Mouse (Mus musculus): Measurements from ENCODE around the gene Tmem126a. TPM values are rescaled to one million over a fixed set of nuclear protein-coding genes. Genes with fewer than 3 reads are reported as not detected.
A peak's percentile ranks its signal among the peaks of the same experiment; 100 is the strongest.

Gene Tmem126a
- polyA plus RNA-seq, 1 experiment from 2014 or later: 80.0 TPM

GRCm38 (mm10) chr7:90443101-90444091, 13.6 kb downstream of the Tmem126a start:
- peak overlapping the region; percentile 98 for H3K27ac ChIP-seq
- peak overlapping the region; percentile 95 for H3K4me3 ChIP-seq
- WGBS: under 1% methylated on average over 123 of the region's 123 CpGs
- peak overlapping the region; percentile 68 for H3K4me2 ChIP-seq
- no peaks in the 10 kb centered on the region for H3K36me3 ChIP-seq
- H3K9ac ChIP-seq: peak overlapping the region; percentile 100
- no peaks in the 10 kb centered on the region for H3K9me3 ChIP-seq
- no peaks in the 10 kb centered on the region for H3K4me1 ChIP-seq
- H3K27me3 ChIP-seq: no peaks in the 10 kb centered on the region
- ATAC-seq (ENCODE audit: insufficient number of reproducible peaks, low FRiP score, low TSS enrichment, low read depth): peak; percentile 69; the same call in 1 of the 2 replicates

DNA sequence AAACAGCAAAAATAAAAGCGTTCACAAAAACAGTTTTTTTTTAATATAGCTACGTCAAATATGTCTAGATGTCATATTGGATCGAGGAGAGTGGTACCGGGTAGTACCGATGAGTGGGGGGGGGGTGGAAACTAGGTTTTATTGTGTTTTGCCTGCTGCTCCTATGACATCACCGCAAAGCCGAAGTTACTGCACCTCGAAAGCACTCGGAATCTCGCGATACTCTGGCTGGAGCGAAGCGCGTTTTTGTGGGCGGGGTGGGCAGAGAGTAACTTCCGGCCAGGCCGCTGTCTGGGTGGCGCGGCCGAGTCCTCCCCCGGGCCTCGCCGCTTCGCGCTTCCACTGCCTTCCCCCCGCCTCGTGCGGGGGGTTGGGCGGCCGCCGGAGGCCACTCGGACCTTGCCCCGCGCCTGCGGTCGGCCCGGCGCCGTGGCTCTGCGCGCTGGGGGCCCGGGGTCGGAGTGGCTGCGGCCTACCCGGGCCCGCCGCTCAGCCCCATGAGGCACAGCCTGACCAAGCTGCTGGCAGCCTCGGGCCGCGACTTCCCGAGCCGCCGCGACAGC, 14.4 kb downstream of the Tmem126a start, which contains the start of gene Crebzf:
Gene Crebzf (plus strand): TSS at position 212 of the 563 bp plus-strand sequence.
- Histone ChIP-seq H3K4me3 (peak within 1 kb of the TSS; percentile 95), H3K4me1 (no peaks in the 10 kb centered on the region), H3K27me3 (no peaks in the 10 kb centered on the region), H3K27ac (peak within 1 kb of the TSS; percentile 98), H3K36me3 (no peaks in the 10 kb centered on the region), H3K9ac (peak within 1 kb of the TSS; percentile 100), H3K9me3 (no peaks in the 10 kb centered on the region), H3K4me2 (peak within 1 kb of the TSS; percentile 68)
- under 1% methylated on average over 54 of the region's 54 CpGs for WGBS
- ATAC-seq (ENCODE audit: insufficient number of reproducible peaks, low FRiP score, low TSS enrichment, low read depth): peak; percentile 95

DNA sequence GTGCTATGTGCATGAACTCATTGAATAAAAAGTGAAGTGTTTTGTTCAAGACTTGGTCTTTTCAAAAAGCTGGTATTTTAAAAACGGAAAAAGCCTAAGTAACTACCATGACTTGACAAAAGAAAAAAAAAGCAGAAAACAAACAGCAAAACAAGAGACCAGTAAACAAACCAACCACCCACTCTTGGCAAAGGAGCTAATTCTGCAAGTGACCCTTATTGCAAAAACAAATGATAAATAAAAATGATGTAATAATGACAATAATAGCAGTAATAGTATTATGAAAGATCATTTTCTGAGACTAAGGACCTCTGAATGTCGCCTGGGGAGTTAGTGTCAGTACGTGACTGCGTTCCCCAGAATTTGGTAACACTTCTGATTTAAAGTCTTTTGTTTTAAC, 15.0 kb downstream of the Tmem126a start:
- H3K27me3 ChIP-seq: no peaks in the 10 kb centered on the region
- H3K27ac ChIP-seq: peak overlapping the region; percentile 77
- no peaks in the 10 kb centered on the region for H3K9me3 ChIP-seq
- H3K4me3 ChIP-seq: peak overlapping the region; percentile 95
- 11% methylated on average over 4 of the region's 4 CpGs for WGBS
- H3K4me2 ChIP-seq: peak overlapping the region; percentile 68
- no peaks in the 10 kb centered on the region for H3K36me3 ChIP-seq
- no peak for ATAC-seq (ENCODE audit: insufficient number of reproducible peaks, low FRiP score, low TSS enrichment, low read depth)
- H3K4me1 ChIP-seq: no peaks in the 10 kb centered on the region
- H3K9ac ChIP-seq: peak overlapping the region; percentile 100

- Histone ChIP-seq H3K9ac (no peak overlapping the region), H3K4me3 (no peak overlapping the region), H3K9me3 (no peaks in the 10 kb centered on the region), H3K27me3 (no peaks in the 10 kb centered on the region), H3K4me2 (no peak overlapping the region), H3K4me1 (no peaks in the 10 kb centered on the region), H3K36me3 (no peaks in the 10 kb centered on the region), H3K27ac (no peak overlapping the region)
- WGBS: 88% methylated on average over 4 of the region's 4 CpGs
- no peak for ATAC-seq (ENCODE audit: insufficient number of reproducible peaks, low FRiP score, low TSS enrichment, low read depth)
Measured at GRCm38 (mm10) chr7:90440044-90440443, 17.0 kb downstream of the Tmem126a start.

DNA sequence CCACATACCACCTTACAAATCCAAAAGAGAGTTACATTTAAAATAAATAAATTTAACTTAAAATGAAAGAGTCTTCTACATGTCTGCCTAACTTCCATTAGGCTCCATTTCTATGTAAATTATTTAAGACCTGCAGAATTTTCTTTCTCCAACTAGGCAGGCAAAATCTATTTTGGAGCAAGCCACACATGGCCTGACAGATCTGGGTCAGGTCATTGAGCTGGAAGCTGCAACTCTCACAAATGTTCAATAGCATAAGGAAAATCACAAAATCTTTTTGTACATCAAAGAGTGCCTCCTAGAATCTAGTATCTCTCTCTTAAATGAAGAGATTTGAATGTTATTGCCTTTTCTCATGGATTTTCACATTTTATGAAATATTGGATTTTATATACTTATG, 24.8 kb downstream of the Tmem126a start:
- Histone ChIP-seq H3K4me1 (no peaks in the 10 kb centered on the region), H3K9ac (no peak overlapping the region)
- no peak for ATAC-seq (ENCODE audit: insufficient number of reproducible peaks, low FRiP score, low TSS enrichment, low read depth)

GRCm38 (mm10) chr7:90427006-90427405, 30.0 kb downstream of the Tmem126a start:
- Histone ChIP-seq H3K9ac (peak overlapping the region; percentile 35; the same call in 1 of the 2 replicates), H3K27ac (no peak overlapping the region), H3K36me3 (no peaks in the 10 kb centered on the region), H3K4me2 (peak overlapping the region; percentile 65), H3K9me3 (no peaks in the 10 kb centered on the region), H3K4me1 (peaks cover 7% of the 10 kb centered on the region; the same call in 1 of the 2 replicates), H3K27me3 (no peaks in the 10 kb centered on the region), H3K4me3 (peak overlapping the region; percentile 39)
- no peak for ATAC-seq (ENCODE audit: insufficient number of reproducible peaks, low FRiP score, low TSS enrichment, low read depth)
- 64% methylated on average over 9 of the region's 9 CpGs for WGBS

More for the DNA sequence above, 24.8 kb downstream of the Tmem126a start:
- Histone ChIP-seq H3K27me3 (no peaks in the 10 kb centered on the region), H3K9me3 (no peaks in the 10 kb centered on the region), H3K27ac (no peak overlapping the region), H3K4me3 (no peak overlapping the region), H3K4me2 (no peak overlapping the region), H3K36me3 (no peaks in the 10 kb centered on the region)

GRCm38 (mm10) chr7:90426020-90427001, 30.7 kb downstream of the Tmem126a start, which contains the start of gene Ccdc89:
TSS of gene Ccdc89 (plus strand) at chr7:90426577.
- H3K9me3 ChIP-seq: no peaks in the 10 kb centered on the region
- H3K36me3 ChIP-seq: no peaks in the 10 kb centered on the region
- H3K4me1 ChIP-seq: peaks cover 7% of the 10 kb centered on the region; the same call in 1 of the 2 replicates
- ATAC-seq (ENCODE audit: insufficient number of reproducible peaks, low FRiP score, low TSS enrichment, low read depth): peak; percentile 99
- 20% methylated on average over 29 of the region's 29 CpGs for WGBS
- peak within 1 kb of the TSS; percentile 35 for H3K9ac ChIP-seq
- H3K27me3 ChIP-seq: no peaks in the 10 kb centered on the region
- H3K27ac ChIP-seq: no peak within 1 kb of the TSS
- peak within 1 kb of the TSS; percentile 65 for H3K4me2 ChIP-seq
- H3K4me3 ChIP-seq: peak within 1 kb of the TSS; percentile 39

DNA sequence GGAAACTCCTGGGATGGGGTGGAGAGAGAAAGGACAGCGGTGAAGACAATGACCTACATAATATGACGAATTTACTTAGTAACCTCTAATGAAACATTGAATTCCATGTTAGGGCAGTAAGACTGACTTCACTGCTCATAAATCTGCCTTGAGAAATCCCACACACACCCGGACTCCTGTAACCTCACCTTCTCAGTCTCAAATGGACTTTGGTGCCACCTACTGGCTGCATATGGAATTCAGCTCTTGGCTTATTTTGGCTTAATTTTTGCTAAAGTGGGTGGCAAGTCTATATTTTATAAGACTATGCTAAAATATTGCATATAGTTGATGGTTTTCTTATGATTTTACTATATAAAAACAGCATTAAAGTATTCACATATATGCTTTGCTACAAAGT, 47.1 kb downstream of the Tmem126a start:
- WGBS: 32% methylated on average over 3 of the region's 3 CpGs
- H3K27ac ChIP-seq: no peak overlapping the region
- no peak overlapping the region for H3K4me2 ChIP-seq
- no peaks in the 10 kb centered on the region for H3K4me1 ChIP-seq
- no peaks in the 10 kb centered on the region for H3K27me3 ChIP-seq
- no peaks in the 10 kb centered on the region for H3K9me3 ChIP-seq
- H3K4me3 ChIP-seq: no peak overlapping the region
- ATAC-seq (ENCODE audit: insufficient number of reproducible peaks, low FRiP score, low TSS enrichment, low read depth): no peak
- no peak overlapping the region for H3K9ac ChIP-seq
- H3K36me3 ChIP-seq: 0 out of 2 replicates have a peak, but pooled peaks cover 3% of the 10 kb centered on the region

Other genes with a start within 250 kb of the Tmem126a start
- gene Ccdc83, start 191.5 kb downstream of the Tmem126a start, polyA plus RNA-seq (2015; fragmentation: Nextera tagmentation; extraction: Ambion mirVana): not detected in 2 replicates
- 15.0 and 19.8 TPM in 2 replicates for gene Sytl2, start 155.0 kb downstream of the Tmem126a start, polyA plus RNA-seq (2015; fragmentation: Nextera tagmentation; extraction: Ambion mirVana)
- 0.69 and 1.5 TPM in 2 replicates for gene Ccdc89, start 30.7 kb downstream of the Tmem126a start, polyA plus RNA-seq (2015; fragmentation: Nextera tagmentation; extraction: Ambion mirVana)
- gene Crebzf, start 14.5 kb downstream of the Tmem126a start, polyA plus RNA-seq (2015; fragmentation: Nextera tagmentation; extraction: Ambion mirVana): 18.7 and 31.9 TPM in 2 replicates
- gene Tmem126b, start 18.8 kb upstream of the Tmem126a start, polyA plus RNA-seq (2015; fragmentation: Nextera tagmentation; extraction: Ambion mirVana): 34.1 and 35.1 TPM in 2 replicates
- 7.6 TPM in 2 replicates for gene Dlg2, start 19.4 kb upstream of the Tmem126a start, polyA plus RNA-seq (2015; fragmentation: Nextera tagmentation; extraction: Ambion mirVana)